Mouse (Mus musculus) right cerebral cortex, postnatal 14 days (tissue): ENCODE results near the gene Pds5a.

Experiments used
- DNase-seq: peaks from one replicate; pipeline ENCODE4 v3.0.0; 2022

Pds5a gene

GRCm38 (mm10) chr5:65561125-65561893 lies 136.8 kb downstream of the Pds5a start:
- DNase-seq, result no peak

GRCm38 (mm10) chr5:65557109-65557508 lies 141.0 kb downstream of the Pds5a start:
- no peak for DNase-seq
